Mouse (Mus musculus) forebrain, postnatal 0 days (tissue): ENCODE measurements at regions not wholly inside any gene's neighbourhood (a gene's known extent, or its start where the extent isn't known, plus 50 kb on each side); places are given as distances from the start of the nearest gene placed in this dataset.

Source experiments
- ATAC-seq: fragments of 200-750 bp; cut with Nextera tagmentation; 2 replicates; pipeline ENCODE4 v1.8.0; 2017; ENCODE audit warnings: mild to moderate bottlenecking, moderate library complexity
- DNase-seq: peaks from one replicate; pipeline ENCODE4 v3.0.0-alpha.2; 2015
- H3K27ac ChIP-seq: fragments of 300-500 bp; sonication (generic); 2 replicates; pipeline ENCODE4 v1.5.1; 2014; ENCODE audit warnings: low read depth, mild to moderate bottlenecking, antibody characterized with exemption, low read length, moderate library complexity, mixed read lengths
- H3K27me3 ChIP-seq: fragments of 300-500 bp; sonication (generic); 2 replicates; pipeline ENCODE4 v1.6.1; 2014; ENCODE audit warnings: mild to moderate bottlenecking, low read length, mixed read lengths; ENCODE audit not compliant: insufficient read depth
- H3K36me3 ChIP-seq: fragments of 300-500 bp; sonication (generic); 2 replicates; pipeline ENCODE4 v1.6.1; 2014; ENCODE audit warnings: mild to moderate bottlenecking, moderate library complexity; ENCODE audit not compliant: insufficient read depth
- H3K4me1 ChIP-seq: fragments of 300-500 bp; sonication (generic); 2 replicates; pipeline ENCODE4 v1.6.1; 2014; ENCODE audit warnings: antibody characterized with exemption; ENCODE audit not compliant: insufficient read depth
- H3K4me2 ChIP-seq: fragments of 300-500 bp; sonication (generic); 2 replicates; pipeline ENCODE4 v1.6.1; 2014; ENCODE audit warnings: low read depth, mild to moderate bottlenecking, moderate library complexity
- H3K4me3 ChIP-seq: fragments of 300-500 bp; sonication (generic); 2 replicates; pipeline ENCODE4 v1.5.1; 2014; ENCODE audit warnings: low read depth, low read length, mixed read lengths
- H3K9ac ChIP-seq: fragments of 300-500 bp; sonication (generic); 2 replicates; pipeline ENCODE4 v1.6.1; 2014; ENCODE audit warnings: mild to moderate bottlenecking
- H3K9me3 ChIP-seq: fragments of 300-500 bp; sonication (generic); 2 replicates; pipeline ENCODE4 v1.6.1; 2016; ENCODE audit warnings: low read length
- CTCF ChIP-seq: sonication (generic); IDR thresholded peaks from 2 replicates; pipeline ENCODE4 v1.5.1; 2016; ENCODE audit warnings: antibody characterized with exemption, control low read depth, low read depth
- WGBS: fragments of 180-500 bp; shearing (Covaris S2); extraction: QIAGEN DNeasy Blood & Tissue Kit; methylation state at CpG from one replicate; pipeline ENCODE4 v1.1.7; 2014; 5-methylcytosine and 5-hydroxymethylcytosine counted together

DNA sequence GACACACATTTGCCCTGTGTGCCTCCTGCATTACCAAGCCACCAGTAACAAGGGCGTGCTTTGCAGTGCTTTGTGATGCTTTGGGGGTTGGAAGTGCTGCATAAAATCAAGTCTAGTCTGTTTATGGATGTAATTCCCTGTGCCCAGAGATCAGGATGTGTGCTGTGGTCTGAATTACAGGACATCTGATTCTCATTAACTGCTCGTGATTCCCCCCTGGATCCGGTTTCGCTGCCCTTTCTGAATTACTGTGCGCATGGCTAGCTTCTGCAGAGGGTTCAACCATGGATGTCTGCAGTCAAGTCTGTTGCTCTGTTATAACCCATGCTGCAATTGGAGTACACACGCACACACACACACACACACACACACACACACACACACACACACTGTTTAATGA lies 52.5 kb upstream of the Magi1 start:
- no peak overlapping the region for H3K4me2 ChIP-seq
- no peak for TF ChIP-seq CTCF
- H3K27ac ChIP-seq = no peak overlapping the region
- no peak for ATAC-seq
- H3K9me3 ChIP-seq = no peaks in the 10 kb centered on the region
- no peaks in the 10 kb centered on the region for H3K27me3 ChIP-seq
- whole genome bisulfite sequencing = 73% methylated on average over 6 of the region's 6 CpGs
- no peak overlapping the region for H3K9ac ChIP-seq
- no peak overlapping the region for H3K4me3 ChIP-seq
- H3K36me3 ChIP-seq = no peaks in the 10 kb centered on the region
- no peaks in the 10 kb centered on the region for H3K4me1 ChIP-seq
- no peak for DNase-seq
